9 mouse cellular contexts compared by ENCODE assay signal in the genomic region with DNA sequence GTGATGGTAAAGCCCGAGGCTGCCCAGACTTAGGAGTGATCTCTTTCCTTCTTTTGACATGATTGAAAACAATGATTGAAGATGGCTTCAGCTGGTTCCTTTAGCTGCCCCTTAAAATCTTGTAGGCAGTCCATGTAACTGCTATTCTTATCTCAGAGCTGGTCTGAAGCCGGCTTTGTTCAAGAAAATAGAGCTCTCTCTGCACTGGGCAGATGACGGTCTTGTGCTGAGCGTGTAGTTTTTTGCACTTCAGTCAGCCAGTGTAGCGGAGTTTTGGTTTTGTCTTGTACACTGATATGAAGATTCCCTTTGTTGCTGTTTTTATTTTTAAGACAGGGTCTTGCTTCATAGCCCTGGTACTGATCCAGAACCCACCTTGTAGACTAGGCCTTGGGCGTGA.
DNase-seq lines count a peak whose midpoint lies in the region; ATAC-seq and TF ChIP-seq lines count a peak whose summit lies in the region.
"Had no signal": no experiment of that assay in that cellular context is flagged by ENCODE, and none has a peak within 500 bp of the region (broad histone marks: within the 10 kb centered on the region; RNA-seq: fewer than 3 reads in every experiment).

No protein-coding gene starts in this region.

- peak overlapping the region; percentile 75 for H3K27ac ChIP-seq in heart, embryonic 13.5 days (replicated peaks)
- H3K27ac ChIP-seq in liver, embryonic 13.5 days, result no peak overlapping the region
- no peak overlapping the region for H3K27ac ChIP-seq in liver, embryonic 12.5 days
- H3K27ac ChIP-seq in bone marrow macrophage, adult 2 months (ENCODE audit: insufficient read depth, low read depth, low read length), result peak overlapping the region; percentile 62
- H3K27ac ChIP-seq in heart, embryonic 16.5 days (ENCODE audit: low read length), result peak overlapping the region; percentile 80

- no peak overlapping the region for H3K4me2 ChIP-seq in heart, embryonic 13.5 days
- no peak overlapping the region for H3K4me2 ChIP-seq in liver, embryonic 13.5 days
- H3K4me2 ChIP-seq in liver, embryonic 12.5 days, result no peak overlapping the region
- no peak overlapping the region for H3K4me2 ChIP-seq in heart, embryonic 16.5 days (ENCODE audit: low read depth, low read length)

- no peaks in the 10 kb centered on the region for H3K9me3 ChIP-seq in heart, embryonic 13.5 days
- no peaks in the 10 kb centered on the region for H3K9me3 ChIP-seq in liver, embryonic 13.5 days (replicated peaks)
- H3K9me3 ChIP-seq in liver, embryonic 12.5 days (replicated peaks), result no peaks in the 10 kb centered on the region
- no peaks in the 10 kb centered on the region for H3K9me3 ChIP-seq in heart, embryonic 16.5 days (replicated peaks; ENCODE audit: control insufficient read depth, low read length)

- H3K9ac ChIP-seq in heart, embryonic 13.5 days, result peak overlapping the region; percentile 54
- no peak overlapping the region for H3K9ac ChIP-seq in liver, embryonic 13.5 days
- no peak overlapping the region for H3K9ac ChIP-seq in liver, embryonic 12.5 days
- H3K9ac ChIP-seq in heart, embryonic 16.5 days (ENCODE audit: low read length), result no peak overlapping the region; the same call in 1 of the 2 replicates

- TF ChIP-seq POLR2A in bone marrow macrophage, adult 2 months (IDR thresholded peaks at IDR 0.05; ENCODE audit: borderline replicate concordance, low read depth, low read length), result no peak

- intact Hi-C loops in heart, postnatal 10 days (cut with DNase I), result loop anchor here (5.0 kb wide), 1 partner anchor 190 kb away; no protein-coding TSS in a partner anchor

- peaks cover 86% of the 10 kb centered on the region for H3K4me1 ChIP-seq in heart, embryonic 13.5 days
- H3K4me1 ChIP-seq in liver, embryonic 13.5 days (replicated peaks), result peaks cover 56% of the 10 kb centered on the region
- H3K4me1 ChIP-seq in liver, embryonic 12.5 days, result peaks cover 57% of the 10 kb centered on the region
- peaks cover 37% of the 10 kb centered on the region for H3K4me1 ChIP-seq in bone marrow macrophage, adult 2 months (ENCODE audit: control insufficient read depth, insufficient read depth, low read length)
- peaks cover 47% of the 10 kb centered on the region for H3K4me1 ChIP-seq in heart, embryonic 16.5 days (ENCODE audit: control insufficient read depth, insufficient read depth, low read length)

- TF ChIP-seq CTCF in bone marrow macrophage, adult 2 months (IDR thresholded peaks at IDR 0.05; ENCODE audit: low read depth, low read length), result no peak

- WGBS in heart, embryonic 13.5 days, result 39% methylated on average over 6 of the region's 6 CpGs
- 57% methylated on average over 6 of the region's 6 CpGs for WGBS in liver, embryonic 13.5 days (ENCODE audit: insufficient replicate concordance)
- 54% methylated on average over 6 of the region's 6 CpGs for WGBS in liver, embryonic 12.5 days (ENCODE audit: insufficient replicate concordance)
- whole genome bisulfite sequencing in heart, embryonic 16.5 days, result 45% methylated on average over 6 of the region's 6 CpGs

- DNase-seq in heart, postnatal 10 days, result no peak
- no peak for DNase-seq in liver, embryonic 13.5 days
- no peak for DNase-seq in adrenal gland, postnatal 36 days
- no peak for DNase-seq in cerebellum, adult 18-20 months

- ATAC-seq in heart, embryonic 13.5 days (ENCODE audit: extremely low read depth, insufficient number of reproducible peaks, low FRiP score, low TSS enrichment), result no peak
- ATAC-seq in liver, embryonic 13.5 days (ENCODE audit: low read depth), result 0 out of 2 replicates have a peak, but pooled peaks have one; percentile 15
- no peak; the same call in 1 of the 2 replicates for ATAC-seq in liver, embryonic 12.5 days
- ATAC-seq in heart, embryonic 16.5 days (replicated peaks; ENCODE audit: extremely low read depth, insufficient read depth, low FRiP score), result no peak
- ATAC-seq: inflammation-experienced regulatory T-cells, adult 6 months had no signal

- no peaks in the 10 kb centered on the region for H3K27me3 ChIP-seq in heart, embryonic 13.5 days (replicated peaks)
- no peaks in the 10 kb centered on the region for H3K27me3 ChIP-seq in liver, embryonic 13.5 days
- no peaks in the 10 kb centered on the region for H3K27me3 ChIP-seq in liver, embryonic 12.5 days (replicated peaks)
- H3K27me3 ChIP-seq in heart, embryonic 16.5 days (ENCODE audit: control insufficient read depth, insufficient read depth, low read length), result no peaks in the 10 kb centered on the region

- H3K4me3 ChIP-seq in heart, embryonic 13.5 days, result no peak overlapping the region
- no peak overlapping the region for H3K4me3 ChIP-seq in liver, embryonic 13.5 days (replicated peaks)
- H3K4me3 ChIP-seq in liver, embryonic 12.5 days, result no peak overlapping the region
- no peak overlapping the region for H3K4me3 ChIP-seq in bone marrow macrophage, adult 2 months (ENCODE audit: insufficient read depth, low read length)
- no peak overlapping the region for H3K4me3 ChIP-seq in heart, embryonic 16.5 days (ENCODE audit: low read length)

- peaks cover 11% of the 10 kb centered on the region; the same call in 1 of the 2 replicates for H3K36me3 ChIP-seq in heart, embryonic 13.5 days
- no peaks in the 10 kb centered on the region for H3K36me3 ChIP-seq in liver, embryonic 13.5 days
- H3K36me3 ChIP-seq in liver, embryonic 12.5 days, result peaks cover 5% of the 10 kb centered on the region; the same call in 1 of the 2 replicates
- H3K36me3 ChIP-seq in heart, embryonic 16.5 days (ENCODE audit: control insufficient read depth, insufficient read depth), result no peaks in the 10 kb centered on the region

Comparison
In these comparisons a context has a peak if more than half of its experiments do, and no peak if none do; other contexts are left out.
1. H3K27ac ChIP-seq: peak in heart, embryonic 13.5 days (single experiment), bone marrow macrophage, adult 2 months (single experiment) and heart, embryonic 16.5 days (single experiment); none in liver, embryonic 13.5 days (single experiment) and liver, embryonic 12.5 days (single experiment).